Mouse (Mus musculus): Measurements from ENCODE around the gene Ccdc152. TPM values are rescaled to one million over a fixed set of nuclear protein-coding genes. Genes with fewer than 3 reads are reported as not detected.
"Not testable (repeated sequence)": the region's sequence is repeated elsewhere in the genome, so short reads cannot be mapped to it uniquely, and the experiment has no call there.

Ccdc152 gene
- polyA plus RNA-seq, 1 experiment from 2014 or later = 0.19 TPM

- 78% methylated on average over 2 of the region's 2 CpGs for WGBS
- no peak overlapping the region for H3K4me2 ChIP-seq
Measured at GRCm38 (mm10) chr15:3250620-3251019, 52.7 kb downstream of the Ccdc152 start.

DNA sequence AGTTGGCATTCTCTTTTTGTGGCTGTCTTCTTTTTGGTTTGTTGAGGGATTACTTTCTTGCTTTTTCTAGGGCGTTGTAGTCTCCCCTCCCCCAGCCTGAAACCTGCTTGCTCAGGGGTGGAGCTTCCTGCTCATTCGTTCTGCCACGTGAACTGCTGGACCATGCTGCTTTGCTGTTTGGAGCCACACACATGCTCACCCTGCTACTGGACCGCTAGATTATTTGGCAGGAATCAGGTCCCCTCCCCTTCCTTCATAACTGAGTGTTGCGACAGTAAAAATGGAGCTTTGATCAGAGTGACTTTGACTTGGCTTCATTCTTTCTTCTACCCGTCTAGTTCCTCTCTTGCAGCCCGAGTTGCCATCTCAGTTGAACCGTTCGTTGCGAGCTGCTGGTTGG, 58.3 kb downstream of the Ccdc152 start:
- not testable (repeated sequence) for H3K36me3 ChIP-seq; H3K9me3 ChIP-seq; H3K4me2 ChIP-seq; H3K9ac ChIP-seq; ATAC-seq (ENCODE audit: insufficient number of reproducible peaks, low FRiP score, low TSS enrichment, low read depth); H3K27me3 ChIP-seq; H3K27ac ChIP-seq; H3K4me3 ChIP-seq; H3K4me1 ChIP-seq
- 80% methylated on average over 10 of the region's 10 CpGs for WGBS

More at GRCm38 (mm10) chr15:3250620-3251019, 52.7 kb downstream of the Ccdc152 start:
- H3K4me1 ChIP-seq = peaks cover 5% of the 10 kb centered on the region; the same call in 1 of the 2 replicates
- H3K9me3 ChIP-seq = no peaks in the 10 kb centered on the region
- no peak overlapping the region for H3K4me3 ChIP-seq
- ATAC-seq (ENCODE audit: insufficient number of reproducible peaks, low FRiP score, low TSS enrichment, low read depth) = no peak
- H3K36me3 ChIP-seq = no peaks in the 10 kb centered on the region
- no peaks in the 10 kb centered on the region for H3K27me3 ChIP-seq
- no peak overlapping the region for H3K27ac ChIP-seq
- no peak overlapping the region for H3K9ac ChIP-seq

DNA sequence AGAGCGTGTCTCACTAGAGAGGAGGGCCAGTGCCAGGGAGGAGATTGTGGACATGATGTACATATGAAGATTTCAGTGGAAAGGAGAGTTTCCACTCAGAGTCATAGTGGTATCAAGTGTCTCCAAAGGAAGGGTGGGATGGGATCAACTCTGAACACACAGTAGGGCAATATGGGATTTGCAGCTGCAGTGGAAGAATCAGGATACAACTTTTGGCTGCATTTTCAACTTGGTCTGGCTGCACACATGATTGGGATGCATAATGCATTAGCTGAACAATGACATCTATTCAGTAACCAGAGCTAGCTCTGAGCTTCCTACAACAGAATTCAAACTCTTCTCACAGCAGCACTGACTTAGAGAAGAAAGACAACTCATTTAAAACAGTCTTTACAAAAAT, 65.4 kb downstream of the Ccdc152 start:
- no peaks in the 10 kb centered on the region for H3K27me3 ChIP-seq
- no peaks in the 10 kb centered on the region for H3K4me1 ChIP-seq
- no peaks in the 10 kb centered on the region for H3K9me3 ChIP-seq
- ATAC-seq (ENCODE audit: insufficient number of reproducible peaks, low FRiP score, low TSS enrichment, low read depth) = no peak
- no peak overlapping the region for H3K9ac ChIP-seq
- H3K4me3 ChIP-seq = no peak overlapping the region
- H3K4me2 ChIP-seq = no peak overlapping the region
- H3K27ac ChIP-seq = no peak overlapping the region
- no peaks in the 10 kb centered on the region for H3K36me3 ChIP-seq
- 71% methylated on average over 1 of the region's 1 CpGs for WGBS

DNA sequence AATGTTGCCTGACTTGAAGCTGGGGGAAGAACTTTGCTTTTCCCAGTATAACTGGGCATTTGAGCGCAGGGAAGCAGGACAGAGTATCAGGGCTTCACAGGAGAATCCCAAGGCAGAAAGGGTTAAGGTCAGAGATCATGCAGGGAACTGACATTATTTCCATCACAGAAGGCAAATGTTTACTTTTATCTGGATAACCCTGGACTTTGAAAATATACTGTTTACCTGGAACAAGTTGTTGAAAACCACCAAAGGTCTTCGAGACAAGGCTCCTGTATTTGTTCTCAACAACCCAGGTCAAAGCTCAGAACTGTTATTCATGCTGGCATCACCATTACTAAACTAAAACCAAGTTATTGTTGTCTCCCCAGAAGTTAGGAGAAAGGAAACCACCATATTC, 67.0 kb downstream of the Ccdc152 start:
- Histone ChIP-seq H3K9me3 (no peaks in the 10 kb centered on the region), H3K4me1 (no peaks in the 10 kb centered on the region), H3K4me2 (no peak overlapping the region), H3K4me3 (no peak overlapping the region), H3K9ac (no peak overlapping the region), H3K36me3 (no peaks in the 10 kb centered on the region), H3K27ac (no peak overlapping the region), H3K27me3 (no peaks in the 10 kb centered on the region)
- 90% methylated on average over 2 of the region's 2 CpGs for WGBS
- ATAC-seq (ENCODE audit: insufficient number of reproducible peaks, low FRiP score, low TSS enrichment, low read depth) = no peak

GRCm38 (mm10) chr15:3233837-3234551, 69.3 kb downstream of the Ccdc152 start:
- Histone ChIP-seq H3K27ac (no peak overlapping the region), H3K4me2 (no peak overlapping the region), H3K4me3 (no peak overlapping the region), H3K36me3 (no peaks in the 10 kb centered on the region), H3K27me3 (no peaks in the 10 kb centered on the region), H3K9me3 (no peaks in the 10 kb centered on the region), H3K4me1 (no peaks in the 10 kb centered on the region), H3K9ac (no peak overlapping the region)
- ATAC-seq (ENCODE audit: insufficient number of reproducible peaks, low FRiP score, low TSS enrichment, low read depth) = no peak
- 74% methylated on average over 3 of the region's 3 CpGs for WGBS

GRCm38 (mm10) chr15:3232168-3232835, 71.0 kb downstream of the Ccdc152 start:
- ATAC-seq (ENCODE audit: insufficient number of reproducible peaks, low FRiP score, low TSS enrichment, low read depth) = no peak
- 35% methylated on average over 9 of the region's 9 CpGs for WGBS
- no peak overlapping the region for H3K4me3 ChIP-seq
- no peak overlapping the region for H3K9ac ChIP-seq
- no peaks in the 10 kb centered on the region for H3K4me1 ChIP-seq
- H3K36me3 ChIP-seq = no peaks in the 10 kb centered on the region
- H3K27me3 ChIP-seq = no peaks in the 10 kb centered on the region
- no peak overlapping the region for H3K4me2 ChIP-seq
- H3K27ac ChIP-seq = no peak overlapping the region
- H3K9me3 ChIP-seq = no peaks in the 10 kb centered on the region

GRCm38 (mm10) chr15:3231004-3231403, 72.3 kb downstream of the Ccdc152 start:
- ATAC-seq (ENCODE audit: insufficient number of reproducible peaks, low FRiP score, low TSS enrichment, low read depth) = no peak
- no peak overlapping the region for H3K27ac ChIP-seq
- H3K4me3 ChIP-seq = no peak overlapping the region
- H3K9ac ChIP-seq = no peak overlapping the region
- WGBS = 65% methylated on average over 4 of the region's 4 CpGs
- no peaks in the 10 kb centered on the region for H3K36me3 ChIP-seq
- no peaks in the 10 kb centered on the region for H3K9me3 ChIP-seq
- H3K27me3 ChIP-seq = no peaks in the 10 kb centered on the region
- H3K4me1 ChIP-seq = no peaks in the 10 kb centered on the region
- H3K4me2 ChIP-seq = no peak overlapping the region

Other genes starting within 250 kb of the Ccdc152 start
- gene Selenop, start 35.0 kb downstream of the Ccdc152 start, polyA plus RNA-seq (2015; fragmentation: Nextera tagmentation; extraction: Ambion mirVana) = 152 and 158 TPM in 2 replicates

Measured in limb, embryonic 15.5 days (tissue).